ENCODE assay signal across 13 mouse cellular contexts in the genomic region with DNA sequence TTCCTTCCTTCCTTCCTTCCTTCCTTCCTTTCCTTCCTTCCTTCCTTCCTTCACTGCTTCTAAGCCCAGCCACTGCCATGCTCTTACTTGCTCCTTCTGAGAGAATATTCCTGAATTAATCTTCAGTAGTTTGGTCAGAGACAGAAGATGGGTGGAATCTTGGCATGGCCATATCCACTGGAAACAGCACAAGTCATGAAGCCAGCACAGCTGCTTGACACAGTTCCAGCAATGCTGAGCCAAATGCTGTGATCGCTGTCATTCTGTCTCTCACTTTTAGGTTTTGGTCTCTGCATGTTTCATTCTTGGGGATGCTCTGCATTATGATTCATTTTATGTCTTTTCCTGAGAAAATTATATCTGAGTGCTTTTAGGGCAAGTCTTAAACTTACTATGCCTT. TPM values are rescaled to one million over a fixed set of nuclear protein-coding genes. Genes with fewer than 3 reads are reported as not detected.
DNase-seq lines count a peak whose midpoint lies in the region; ATAC-seq and TF ChIP-seq lines count a peak whose summit lies in the region.
"Had no signal": no experiment of that assay in that cellular context is flagged by ENCODE, and none has a peak within 500 bp of the region (broad histone marks: within the 10 kb centered on the region; RNA-seq: fewer than 3 reads in every experiment).

No protein-coding gene starts in this region.

- 79% methylated on average over 1 of the region's 1 CpGs for WGBS in forebrain, embryonic 14.5 days
- 93% methylated on average over 1 of the region's 1 CpGs for WGBS in forebrain, embryonic 11.5 days
- 77% methylated on average over 1 of the region's 1 CpGs for WGBS in lung, adult 2 months

- H3K4me3 ChIP-seq in forebrain, embryonic 14.5 days (ENCODE audit: low read depth, low read length), result no peak overlapping the region
- H3K4me3 ChIP-seq in forebrain, embryonic 11.5 days (ENCODE audit: low read depth, low read length), result no peak overlapping the region
- no peak overlapping the region for H3K4me3 ChIP-seq in lung, adult 2 months (replicated peaks; ENCODE audit: extremely low read depth, low read depth, low read length)
- H3K4me3 ChIP-seq: hindbrain, embryonic 13.5 days; stomach, embryonic 15.5 days had no signal

- no peak overlapping the region for H3K9ac ChIP-seq in forebrain, embryonic 14.5 days (ENCODE audit: low read length)
- no peak overlapping the region for H3K9ac ChIP-seq in forebrain, embryonic 11.5 days (ENCODE audit: low read length)
- H3K9ac ChIP-seq: hindbrain, embryonic 13.5 days; stomach, embryonic 15.5 days had no signal

- H3K27me3 ChIP-seq in forebrain, embryonic 14.5 days (replicated peaks; ENCODE audit: control insufficient read depth, insufficient read depth, low read length), result no peaks in the 10 kb centered on the region
- no peaks in the 10 kb centered on the region for H3K27me3 ChIP-seq in forebrain, embryonic 11.5 days (ENCODE audit: control insufficient read depth, insufficient read depth, low read length)
- H3K27me3 ChIP-seq: hindbrain, embryonic 13.5 days; stomach, embryonic 15.5 days had no signal

- ATAC-seq in forebrain, embryonic 14.5 days, result no peak
- no peak for ATAC-seq in forebrain, embryonic 11.5 days (replicated peaks; ENCODE audit: low FRiP score)

- TF ChIP-seq POLR2A in lung, adult 2 months (IDR thresholded peaks at IDR 0.05; ENCODE audit: borderline replicate concordance, extremely low read depth, low read depth, low read length), result no peak

- no peaks in the 10 kb centered on the region for H3K9me3 ChIP-seq in forebrain, embryonic 14.5 days (replicated peaks; ENCODE audit: control insufficient read depth, low read length)
- H3K9me3 ChIP-seq in forebrain, embryonic 11.5 days (ENCODE audit: control insufficient read depth, low read length), result no peaks in the 10 kb centered on the region
- H3K9me3 ChIP-seq: hindbrain, embryonic 13.5 days; stomach, embryonic 15.5 days had no signal

- peak; percentile 3 for DNase-seq in forebrain, embryonic 14.5 days (ENCODE audit: low spot score)
- DNase-seq in forebrain, embryonic 11.5 days (ENCODE audit: low spot score), result no peak
- DNase-seq in lung, postnatal 14 days, result peak; percentile 28
- no peak for DNase-seq in lung, adult 2 months
- peak; percentile 65 for DNase-seq in gastrocnemius, postnatal 10 days
- DNase-seq in heart, postnatal 4 days, result peak; percentile 51
- no peak for DNase-seq in spleen, postnatal 4 days (ENCODE audit: low spot score in 2 of 2)
- no peak for DNase-seq in cerebellum, postnatal 36 days
- DNase-seq: kidney, adult 18-20 months; liver; thymus, postnatal 25 days had no signal

- TF ChIP-seq CTCF in lung, adult 2 months (IDR thresholded peaks at IDR 0.05; ENCODE audit: insufficient read depth, low read length), result no peak

- H3K36me3 ChIP-seq in forebrain, embryonic 14.5 days (ENCODE audit: control insufficient read depth, insufficient read depth, low read length), result no peaks in the 10 kb centered on the region
- no peaks in the 10 kb centered on the region for H3K36me3 ChIP-seq in forebrain, embryonic 11.5 days (ENCODE audit: control insufficient read depth, insufficient read depth, low read length)
- H3K36me3 ChIP-seq: hindbrain, embryonic 13.5 days; stomach, embryonic 15.5 days had no signal

- H3K27ac ChIP-seq in forebrain, embryonic 14.5 days (ENCODE audit: low read depth, low read length), result no peak overlapping the region
- no peak overlapping the region for H3K27ac ChIP-seq in forebrain, embryonic 11.5 days (ENCODE audit: low read depth, low read length)
- H3K27ac ChIP-seq: hindbrain, embryonic 13.5 days; stomach, embryonic 15.5 days had no signal

- no peak overlapping the region for H3K4me2 ChIP-seq in forebrain, embryonic 14.5 days (ENCODE audit: low read length)
- no peak overlapping the region for H3K4me2 ChIP-seq in forebrain, embryonic 11.5 days (ENCODE audit: low read depth, low read length, severe bottlenecking)
- H3K4me2 ChIP-seq: hindbrain, embryonic 13.5 days; stomach, embryonic 15.5 days had no signal

- no peaks in the 10 kb centered on the region for H3K4me1 ChIP-seq in forebrain, embryonic 14.5 days (ENCODE audit: control insufficient read depth, insufficient read depth, low read length)
- no peaks in the 10 kb centered on the region for H3K4me1 ChIP-seq in forebrain, embryonic 11.5 days (replicated peaks; ENCODE audit: control insufficient read depth, insufficient read depth, low read length)
- H3K4me1 ChIP-seq in lung, adult 2 months (ENCODE audit: control insufficient read depth, insufficient read depth, low read length), result no peaks in the 10 kb centered on the region
- H3K4me1 ChIP-seq: hindbrain, embryonic 13.5 days; stomach, embryonic 15.5 days had no signal

RNA-seq across cellular contexts. Expression of gene Tigd2, which starts 47.2 kb away (rescaled TPM):
- polyA plus RNA-seq in forebrain, embryonic 14.5 days (2014; fragmentation: Nextera tagmentation; extraction: Ambion mirVana), result 10.2 TPM in 2 replicates
- polyA plus RNA-seq in forebrain, embryonic 11.5 days (2014; fragmentation: Nextera tagmentation; extraction: Ambion mirVana), result 10.7 and 10.9 TPM in 2 replicates
- polyA plus RNA-seq in lung, adult 2 months (2012; rRNA removed), result 3.5 and 4.0 TPM in 2 replicates
- 10 to 100 TPM in 1 of 2 experiments, 1 to 10 TPM in 1; 9.8 to 10.9 TPM for total RNA-seq in gastrocnemius, postnatal 10 days (2021)
- 10 to 100 TPM; 12.3 to 12.9 TPM for total RNA-seq in heart, postnatal 4 days (2021)

Comparison
In these comparisons a context has a peak if more than half of its experiments do, and no peak if none do; other contexts are left out.
1. DNase-seq: peak in forebrain, embryonic 14.5 days (single experiment), lung, postnatal 14 days (single experiment), gastrocnemius, postnatal 10 days (single experiment) and heart, postnatal 4 days (single experiment); none in forebrain, embryonic 11.5 days (single experiment), lung, adult 2 months (single experiment), spleen, postnatal 4 days (0 of 2) and cerebellum, postnatal 36 days (0 of 2).